Comparison of ENCODE assay signal across 9 mouse cellular contexts in the genomic region with DNA sequence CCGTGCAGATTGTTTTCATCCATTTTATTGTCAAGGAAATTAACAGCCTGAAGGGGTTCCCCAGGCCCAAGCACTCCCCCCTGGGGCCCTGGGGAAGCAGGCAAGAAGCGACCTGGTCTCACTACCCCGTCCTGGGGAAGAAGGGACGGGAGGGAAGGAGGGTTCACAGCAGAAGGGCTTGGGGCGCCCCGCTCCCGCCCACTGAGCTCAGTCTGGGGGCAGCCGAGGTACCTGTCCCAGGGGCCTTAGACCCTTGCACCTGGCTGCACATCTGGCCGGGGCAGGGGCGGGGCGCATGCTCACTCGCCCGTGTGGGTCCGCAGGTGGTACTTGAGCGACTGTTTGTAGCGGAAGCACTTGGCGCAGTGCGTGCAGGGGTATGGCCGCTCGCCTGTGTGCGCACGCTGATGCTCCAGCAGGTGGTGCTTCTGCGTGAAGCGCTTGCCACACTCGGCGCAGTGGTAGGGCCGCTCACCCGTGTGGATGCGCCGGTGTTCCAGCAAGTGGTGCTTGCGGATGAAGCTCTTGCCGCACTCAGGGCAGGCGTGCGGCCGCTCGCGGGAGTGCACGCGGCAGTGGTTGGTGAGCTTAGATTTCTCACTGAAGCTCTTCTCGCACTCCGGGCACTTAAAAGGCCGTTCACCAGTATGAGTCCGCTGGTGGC. TPM values are rescaled to one million over a fixed set of nuclear protein-coding genes. Genes with fewer than 3 reads are reported as not detected.
DNase-seq lines count a peak whose midpoint lies in the region; ATAC-seq and TF ChIP-seq lines count a peak whose summit lies in the region.
"Had no signal": no experiment of that assay in that cellular context is flagged by ENCODE, and none has a peak within 500 bp of the region (broad histone marks: within the 10 kb centered on the region; RNA-seq: fewer than 3 reads in every experiment).

No protein-coding gene starts in this region.

- 86% methylated on average over 43 of the region's 43 CpGs for WGBS in lung, embryonic 14.5 days
- 78% methylated on average over 43 of the region's 43 CpGs for WGBS in hindbrain, embryonic 11.5 days
- 71% methylated on average over 43 of the region's 43 CpGs for WGBS in neural tube, embryonic 15.5 days

- H3K27me3 ChIP-seq in lung, embryonic 14.5 days (ENCODE audit: insufficient read depth, low read length): no peaks in the 10 kb centered on the region
- no peaks in the 10 kb centered on the region for H3K27me3 ChIP-seq in hindbrain, embryonic 11.5 days (ENCODE audit: control insufficient read depth, insufficient read depth, low read length)
- H3K27me3 ChIP-seq in neural tube, embryonic 15.5 days (replicated peaks): no peaks in the 10 kb centered on the region
- H3K27me3 ChIP-seq: megakaryocyte, embryonic 14.5 days had no signal

- H3K9me3 ChIP-seq in lung, embryonic 14.5 days (ENCODE audit: low read depth, low read length): peaks cover 27% of the 10 kb centered on the region
- no peaks in the 10 kb centered on the region for H3K9me3 ChIP-seq in hindbrain, embryonic 11.5 days (ENCODE audit: control insufficient read depth, low read length)
- peaks cover 17% of the 10 kb centered on the region; the same call in 1 of the 2 replicates for H3K9me3 ChIP-seq in neural tube, embryonic 15.5 days (replicated peaks)

- DNase-seq in lung, embryonic 14.5 days: peak; percentile 4
- no peak for DNase-seq in lung, postnatal 10 days
- peak; percentile 54 for DNase-seq in cerebellum, adult 8-10 months
- DNase-seq in hindbrain, embryonic 11.5 days (ENCODE audit: low spot score): no peak
- DNase-seq in layer of hippocampus, adult 9-11 months: no peak

- no peak overlapping the region for H3K27ac ChIP-seq in lung, embryonic 14.5 days (ENCODE audit: low read depth)
- H3K27ac ChIP-seq in hindbrain, embryonic 11.5 days (ENCODE audit: low read depth, low read length): no peak overlapping the region
- H3K27ac ChIP-seq in neural tube, embryonic 15.5 days (replicated peaks): no peak overlapping the region

- no peak overlapping the region for H3K4me2 ChIP-seq in lung, embryonic 14.5 days
- no peak overlapping the region for H3K4me2 ChIP-seq in hindbrain, embryonic 11.5 days (replicated peaks; ENCODE audit: low read depth, low read length)
- 0 out of 2 replicates have a peak overlapping the region, but pooled peaks have one; percentile 2 for H3K4me2 ChIP-seq in neural tube, embryonic 15.5 days

- no peak for TF ChIP-seq CTCF in lung, embryonic 14.5 days (IDR thresholded peaks at IDR 0.05; ENCODE audit: low read depth)

- H3K4me1 ChIP-seq in lung, embryonic 14.5 days (ENCODE audit: insufficient read depth): no peaks in the 10 kb centered on the region
- H3K4me1 ChIP-seq in hindbrain, embryonic 11.5 days (replicated peaks; ENCODE audit: control insufficient read depth, insufficient read depth, low read length): no peaks in the 10 kb centered on the region
- no peaks in the 10 kb centered on the region for H3K4me1 ChIP-seq in neural tube, embryonic 15.5 days

- no peak overlapping the region for H3K4me3 ChIP-seq in lung, embryonic 14.5 days (ENCODE audit: low read depth, low read length)
- H3K4me3 ChIP-seq in hindbrain, embryonic 11.5 days (ENCODE audit: low read depth, low read length): no peak overlapping the region
- no peak overlapping the region for H3K4me3 ChIP-seq in neural tube, embryonic 15.5 days (replicated peaks)

- ATAC-seq in lung, embryonic 14.5 days (ENCODE audit: insufficient read depth): no peak; the same call in 1 of the 2 replicates
- ATAC-seq in hindbrain, embryonic 11.5 days (ENCODE audit: low FRiP score): 0 out of 2 replicates have a peak, but pooled peaks have one; percentile 30
- peak; percentile 57 for ATAC-seq in neural tube, embryonic 15.5 days (ENCODE audit: low FRiP score)
- ATAC-seq in activated CD4-positive, CD25-positive, alpha-beta regulatory T cell, adult 4 months: no peak
- no peak for ATAC-seq in megakaryocyte progenitor cell, adult 5-6 weeks (replicated peaks; ENCODE audit: poor library complexity)

- H3K9ac ChIP-seq in lung, embryonic 14.5 days: no peak overlapping the region
- no peak overlapping the region for H3K9ac ChIP-seq in hindbrain, embryonic 11.5 days (ENCODE audit: low read depth, low read length)
- H3K9ac ChIP-seq in neural tube, embryonic 15.5 days (replicated peaks): no peak overlapping the region

- H3K36me3 ChIP-seq in lung, embryonic 14.5 days (ENCODE audit: insufficient read depth): peaks cover 77% of the 10 kb centered on the region
- H3K36me3 ChIP-seq in hindbrain, embryonic 11.5 days (ENCODE audit: control insufficient read depth, insufficient read depth, low read length): peaks cover 17% of the 10 kb centered on the region
- peaks cover 79% of the 10 kb centered on the region for H3K36me3 ChIP-seq in neural tube, embryonic 15.5 days

RNA-seq across cellular contexts. Expression of a gene that starts 24.2 kb away (rescaled TPM):
- 8.6 and 8.7 TPM in 2 replicates for polyA plus RNA-seq in lung, embryonic 14.5 days (2014; fragmentation: Nextera tagmentation; extraction: Ambion mirVana)
- 9.3 and 9.7 TPM in 2 replicates for polyA plus RNA-seq in hindbrain, embryonic 11.5 days (2014; fragmentation: Nextera tagmentation; extraction: Ambion mirVana)
- polyA plus RNA-seq in neural tube, embryonic 15.5 days (2015; fragmentation: Nextera tagmentation; extraction: Ambion mirVana): 13.4 and 14.8 TPM in 2 replicates
- 1 to 10 TPM; 5.1 to 5.3 TPM for polyA plus RNA-seq in activated CD4-positive, CD25-positive, alpha-beta regulatory T cell, adult 4 months (2017; shearing (Covaris generic))
- total RNA-seq in megakaryocyte progenitor cell, adult 5-6 weeks (2015): 7.9 and 9.9 TPM in 2 replicates
- total RNA-seq in megakaryocyte progenitor cell, adult 5-6 weeks (2017): 23.0 and 40.7 TPM in 2 replicates

Comparison
In these comparisons a context has a peak if more than half of its experiments do, and no peak if none do; other contexts are left out.
1. DNase-seq: peak in lung, embryonic 14.5 days (single experiment) and cerebellum, adult 8-10 months (single experiment); none in lung, postnatal 10 days (single experiment), hindbrain, embryonic 11.5 days (single experiment) and layer of hippocampus, adult 9-11 months (single experiment).
2. ATAC-seq: peak in hindbrain, embryonic 11.5 days (single experiment) and neural tube, embryonic 15.5 days (single experiment); none in lung, embryonic 14.5 days (single experiment), activated CD4-positive, CD25-positive, alpha-beta regulatory T cell, adult 4 months (single experiment) and megakaryocyte progenitor cell, adult 5-6 weeks (single experiment).